Mouse (Mus musculus) gastrocnemius, postnatal 4 days (tissue): ENCODE measurements around the gene Nudt22. TPM values are rescaled to one million over a fixed set of nuclear protein-coding genes. Genes with fewer than 3 reads are reported as not detected.

Experiments
- DNase-seq, 2 experiments: peaks; one replicate each; pipeline ENCODE4 v3.0.0; 2021 to 2022; ENCODE audit warnings: low spot score in 2 of 2, mixed read lengths in 2 of 2
- long read RNA-seq, 2 experiments: library from polyadenylated mRNA; stranded (forward); transcript quantifications; one replicate each; pipeline ENCODE4 v2.0.0; 2021
- total RNA-seq, 2 experiments: library from RNA; stranded (reverse); gene quantifications; 2 replicates each; pipeline ENCODE4 v1.2.3; 2021

Gene Nudt22
- 10 to 100 TPM; 17.1 to 23.6 TPM for total RNA-seq
- long read RNA-seq, experiment 1, transcript Nudt22-201 (6 exons, 1,000 nt) = major isoform, 15 of 16 reads
- long read RNA-seq, experiment 1, partial matches to known transcripts = 1 of 16 reads
- long read RNA-seq, experiment 1, other reads (novel, unspliced or antisense) = 0 of 16 reads
- long read RNA-seq, experiment 2, transcript Nudt22-201 (6 exons, 1,000 nt) = major isoform, 13 of 16 reads
- long read RNA-seq, experiment 2, partial matches to known transcripts = 3 of 16 reads
- long read RNA-seq, experiment 2, other reads (novel, unspliced or antisense) = 0 of 16 reads

DNA sequence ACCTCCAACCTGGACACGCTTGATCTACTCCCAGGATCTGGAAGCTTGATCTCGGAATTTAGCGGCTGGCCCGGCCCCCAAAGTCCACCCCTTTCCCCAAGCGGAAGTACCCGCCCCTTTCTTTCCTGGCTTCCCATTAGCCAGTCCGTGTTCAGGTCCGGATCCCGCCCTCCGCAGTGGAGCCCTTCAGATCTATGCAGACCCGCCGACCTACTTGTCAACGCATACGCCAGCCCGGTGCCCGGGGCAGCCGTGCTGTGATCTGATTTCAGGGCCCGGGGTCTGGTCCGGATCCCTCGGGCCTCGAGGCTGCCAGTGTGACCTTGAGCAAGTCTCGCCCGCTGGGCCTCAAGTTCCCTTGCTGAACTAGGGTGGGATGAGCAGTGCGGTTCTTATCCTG is at the start of gene Nudt22, which contains the start of gene Trpt1:
Gene Nudt22 (minus strand): TSS at position 112 of the 400 bp plus-strand sequence.
Gene Trpt1 (plus strand): TSS at position 126 of the 400 bp plus-strand sequence.
- DNase-seq = peak; percentile 73 to 86

DNA sequence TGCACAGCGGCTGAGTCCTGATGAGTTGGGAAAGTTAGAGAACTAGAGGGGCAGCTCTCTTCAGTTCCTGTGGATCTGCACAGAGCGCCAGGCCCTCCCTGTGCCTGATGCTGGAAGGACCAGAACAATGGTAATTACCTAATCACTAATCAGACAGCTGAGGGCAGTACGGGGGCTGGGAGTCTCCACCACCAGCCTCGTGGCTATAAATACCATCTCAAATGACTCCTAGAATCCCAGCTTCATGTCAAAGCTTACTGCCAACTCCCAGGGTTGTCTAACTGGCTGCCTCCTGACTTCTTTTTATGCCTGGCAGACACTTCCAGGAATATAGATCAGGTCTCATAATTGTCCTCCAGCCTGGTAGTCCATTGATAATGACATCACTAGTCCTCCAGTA is 48.8 kb upstream of the Nudt22 start:
- DNase-seq = no peak

DNA sequence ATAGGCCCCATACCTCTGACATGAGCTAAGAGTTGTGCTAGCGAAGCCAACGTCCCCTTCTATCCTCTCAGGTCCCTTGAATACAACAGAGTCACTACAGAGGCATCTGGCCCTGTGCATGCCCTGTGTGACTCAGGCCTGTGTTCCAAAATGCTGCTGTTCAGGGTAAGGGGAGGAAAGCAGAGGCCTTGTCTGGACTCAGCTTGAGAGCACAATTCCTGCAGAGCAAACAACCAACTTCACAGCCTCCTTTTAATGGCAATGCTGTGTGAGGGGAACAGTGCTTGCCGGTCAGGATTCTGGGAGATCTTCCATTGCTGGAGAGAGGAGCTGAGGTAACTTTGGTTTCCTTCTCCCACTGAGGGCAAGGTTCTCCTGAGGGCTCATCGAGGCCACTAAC is 48.4 kb upstream of the Nudt22 start:
- no peak for DNase-seq

DNA sequence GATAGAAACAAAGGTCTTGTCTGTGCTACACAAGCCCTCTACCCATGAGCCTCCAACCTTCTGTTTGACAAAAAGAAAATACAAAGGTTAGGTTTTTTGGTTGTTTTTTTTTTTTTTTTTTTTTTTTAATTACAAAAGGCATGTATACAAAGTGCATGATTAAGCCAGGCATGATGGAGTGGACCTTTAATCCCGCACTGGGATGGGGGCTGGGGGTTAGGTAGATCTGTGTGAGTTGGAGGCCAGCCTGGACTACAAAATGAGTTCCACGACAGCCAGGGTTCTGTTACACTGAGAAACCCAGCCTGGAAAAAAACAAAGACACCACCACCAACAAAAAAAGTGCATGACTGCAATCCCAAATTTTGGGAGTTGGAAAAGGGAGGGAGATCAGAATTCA is 45.3 kb upstream of the Nudt22 start:
- DNase-seq = no peak

- no peak for DNase-seq
Observed at GRCm38 (mm10) chr19:7040637-7041130, 44.8 kb upstream of the Nudt22 start.

DNA sequence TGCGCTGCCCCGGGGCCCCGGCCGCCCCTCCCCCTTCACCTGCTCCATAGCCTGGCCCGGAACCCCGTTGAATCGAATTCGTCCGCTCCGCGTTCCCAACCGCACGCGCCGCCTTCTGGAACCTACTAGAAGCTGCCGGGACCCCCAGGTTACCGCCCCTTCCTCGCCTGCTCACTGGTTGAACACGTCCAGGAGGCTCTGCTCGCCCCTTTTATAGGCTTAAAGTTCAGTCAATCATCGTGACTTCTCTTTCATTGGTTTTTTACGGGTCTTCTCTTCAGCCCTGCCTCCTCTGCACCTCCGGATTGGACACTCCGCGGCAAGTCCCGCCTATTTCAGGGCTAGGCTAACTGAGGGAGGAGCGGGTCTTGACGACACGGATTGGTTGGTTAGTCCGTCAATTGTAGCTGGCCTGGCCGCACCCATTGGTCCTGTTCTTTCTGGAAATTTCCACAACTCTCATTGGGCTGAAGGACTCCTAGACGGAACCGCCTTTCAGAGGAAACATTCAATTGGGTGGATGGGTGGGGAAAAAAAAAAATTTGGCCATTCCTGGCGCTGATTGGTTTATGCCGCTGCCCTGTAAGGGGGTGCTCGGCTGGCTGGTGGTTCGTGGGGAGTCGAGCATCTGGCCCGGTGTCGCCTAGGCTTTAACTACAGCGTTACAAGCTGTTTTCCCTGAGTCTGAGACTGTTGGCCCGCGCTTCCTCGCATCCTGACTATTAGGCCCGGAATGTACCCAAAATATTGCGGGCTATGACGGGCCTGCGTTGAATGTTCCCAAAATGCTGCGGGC is 44.1 kb upstream of the Nudt22 start, which contains the start of gene Stip1:
Gene Stip1 (minus strand): TSS at position 127 of the 796 bp plus-strand sequence.
- peak; percentile 94 to 98 for DNase-seq

DNA sequence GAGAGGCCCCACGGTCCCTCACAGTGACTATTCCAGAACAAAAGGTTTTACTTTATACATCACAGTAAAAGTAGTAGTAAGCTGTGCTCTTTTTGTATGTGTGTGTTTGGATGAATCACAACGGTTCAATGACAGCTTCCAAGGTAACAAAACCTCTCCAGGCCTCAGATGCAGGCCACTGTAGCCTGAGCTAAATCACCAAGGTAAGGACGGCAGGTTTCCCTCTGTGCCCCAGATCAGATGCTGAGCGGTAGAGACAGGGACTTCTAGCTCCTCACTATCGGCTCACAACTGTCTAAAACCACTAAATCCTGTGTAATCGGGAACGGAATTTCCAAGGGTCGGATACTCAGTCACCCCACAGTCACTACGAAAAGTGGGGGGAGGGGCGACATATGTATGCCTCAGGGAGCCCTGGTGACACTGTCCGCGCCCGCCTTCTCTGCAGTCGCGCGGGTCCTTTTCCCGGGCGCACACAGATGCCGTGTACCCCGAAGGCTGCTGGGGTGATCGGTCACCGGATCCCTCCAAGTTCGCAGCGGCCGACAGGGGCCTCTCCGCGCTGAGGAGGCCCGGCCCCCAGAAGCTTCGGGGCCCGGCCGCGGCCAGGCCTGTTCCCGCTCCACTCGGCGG is 43.3 kb upstream of the Nudt22 start:
- DNase-seq = peak in 1 of 2 experiments; percentile 48

GRCm38 (mm10) chr19:7034006-7034405 is 38.1 kb upstream of the Nudt22 start:
- DNase-seq = no peak

GRCm38 (mm10) chr19:7029531-7029930 is 33.6 kb upstream of the Nudt22 start:
- DNase-seq = no peak

DNA sequence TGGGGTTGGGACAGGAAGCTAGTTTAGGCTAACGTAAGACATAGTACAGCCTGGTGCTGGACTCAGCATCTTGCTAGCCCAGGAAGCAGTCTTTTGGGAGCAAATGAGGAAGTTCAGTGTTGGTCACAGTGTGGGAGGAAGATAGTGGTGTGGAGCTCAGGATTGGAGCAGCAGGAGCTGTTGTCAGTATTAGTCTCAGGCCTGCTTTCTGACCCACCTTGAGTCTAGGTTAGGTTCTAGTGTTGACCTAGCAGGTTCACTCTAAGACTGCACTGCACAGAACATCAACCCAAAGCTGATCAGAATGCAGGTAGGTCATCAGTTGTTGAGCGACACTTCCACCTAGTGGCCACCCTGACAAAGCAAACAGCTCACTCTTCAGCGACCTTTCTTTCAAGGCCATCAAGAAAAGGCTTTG is 24.3 kb upstream of the Nudt22 start:
- DNase-seq = no peak

- DNase-seq = no peak
Observed at GRCm38 (mm10) chr19:7019191-7019590, 23.3 kb upstream of the Nudt22 start, which contains the start of gene Fermt3. Gene Fermt3 (minus strand): TSS chr19:7019469.

DNA sequence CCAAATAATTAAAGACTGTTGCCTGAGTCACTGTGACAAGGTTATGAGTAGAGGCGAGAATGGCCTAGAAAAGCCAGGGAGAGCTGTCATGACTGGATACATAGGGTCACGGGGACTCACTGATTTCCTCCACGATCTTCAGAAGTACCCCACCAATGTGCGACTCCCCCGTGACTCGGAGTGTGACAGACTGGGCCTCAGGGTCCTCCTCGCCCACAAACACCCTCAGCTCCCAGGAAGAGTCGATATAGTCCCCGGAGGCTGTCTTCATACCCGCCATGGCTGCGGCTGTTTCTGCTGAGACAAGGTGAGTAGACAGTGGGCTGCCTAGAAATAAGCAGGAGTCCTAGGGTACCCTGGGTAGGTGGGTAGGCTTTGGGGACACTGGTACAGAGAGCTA is 22.6 kb upstream of the Nudt22 start:
- DNase-seq = no peak

DNA sequence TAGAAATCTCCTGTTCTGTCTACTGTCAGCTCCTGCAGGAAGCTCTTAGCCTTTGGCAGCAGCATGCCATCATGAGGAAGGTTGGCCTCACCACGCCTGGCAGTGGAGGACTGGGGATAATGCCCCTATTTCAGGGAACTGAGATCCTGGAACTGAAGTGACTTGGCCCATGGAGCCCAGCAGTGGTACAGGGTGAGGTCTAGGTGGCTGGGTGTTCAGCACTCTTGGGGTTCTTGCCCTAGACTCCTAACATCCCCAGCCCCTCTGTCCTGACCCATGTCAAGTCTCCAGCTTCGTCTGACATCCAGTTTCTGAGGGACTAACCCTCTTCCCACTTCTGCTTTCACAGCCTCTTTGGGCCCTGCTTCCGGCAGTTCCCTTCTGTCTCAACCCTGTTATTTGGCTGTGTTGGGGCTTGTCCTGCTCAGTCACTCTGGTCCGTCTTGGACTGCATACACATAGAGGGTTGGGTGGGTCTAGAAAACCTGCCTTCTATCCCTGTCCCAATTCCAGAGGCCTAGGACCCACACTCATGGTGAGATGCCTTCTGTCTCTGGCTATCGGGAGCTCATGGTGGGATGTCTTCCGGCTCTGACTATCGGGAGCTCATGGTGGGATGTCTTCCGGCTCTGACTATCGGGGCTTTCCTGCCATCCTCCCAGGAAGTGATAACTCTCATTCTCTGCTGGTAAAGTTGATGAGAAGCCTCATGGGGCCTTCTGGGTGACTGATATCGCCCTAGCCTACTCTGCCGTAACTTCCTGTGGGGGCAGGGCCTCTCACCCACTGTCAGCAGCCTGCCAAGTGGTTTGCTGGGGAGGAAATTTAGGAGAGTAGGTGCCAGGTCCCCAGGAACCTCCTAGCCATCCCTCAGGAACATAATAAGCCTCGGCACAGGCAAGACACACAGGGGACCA is 21.9 kb upstream of the Nudt22 start:
- no peak for DNase-seq

GRCm38 (mm10) chr19:7014481-7015135 is 18.7 kb upstream of the Nudt22 start:
- DNase-seq = no peak

DNA sequence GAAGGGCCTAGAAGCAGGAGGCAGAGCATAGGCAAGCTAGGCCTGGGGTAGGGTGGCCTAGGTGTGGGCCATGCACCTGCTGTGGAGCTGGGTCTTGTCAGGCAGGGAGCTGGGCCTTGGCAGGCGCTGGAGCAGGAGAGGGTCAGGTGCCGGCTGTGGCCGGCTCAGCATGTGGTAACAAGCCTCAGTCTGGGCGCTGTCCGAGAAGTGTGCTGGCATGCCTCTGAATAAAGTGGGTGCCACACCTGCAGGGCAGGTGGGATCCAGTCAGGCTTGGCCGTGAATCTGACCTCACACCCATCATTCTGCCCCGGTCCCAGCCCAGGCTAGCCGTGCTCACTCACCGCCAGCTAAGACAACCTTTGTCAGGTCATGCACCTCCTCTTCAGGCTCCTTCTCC is 18.1 kb upstream of the Nudt22 start:
- no peak for DNase-seq

DNA sequence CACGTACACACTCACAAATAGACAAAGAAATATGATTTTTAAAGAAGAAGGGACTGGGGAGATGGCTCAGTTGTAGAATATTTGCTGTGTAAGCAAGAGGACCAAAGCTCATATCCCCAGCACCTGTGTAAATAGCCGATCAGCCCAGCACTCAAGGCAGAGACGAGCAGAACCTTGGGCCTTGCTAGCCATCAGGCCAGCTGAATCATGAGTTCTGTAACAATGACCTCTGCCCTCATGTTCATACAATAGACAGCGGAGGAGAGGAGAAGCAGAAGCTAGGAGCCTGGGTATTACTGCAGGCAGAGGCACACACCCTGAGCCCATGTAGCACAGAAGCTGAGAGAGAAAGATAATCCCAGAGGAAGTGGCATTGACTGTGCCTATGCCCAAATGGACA is 16.5 kb upstream of the Nudt22 start:
- DNase-seq = no peak

GRCm38 (mm10) chr19:7006892-7007593 is 11.1 kb upstream of the Nudt22 start:
- no peak for DNase-seq

DNA sequence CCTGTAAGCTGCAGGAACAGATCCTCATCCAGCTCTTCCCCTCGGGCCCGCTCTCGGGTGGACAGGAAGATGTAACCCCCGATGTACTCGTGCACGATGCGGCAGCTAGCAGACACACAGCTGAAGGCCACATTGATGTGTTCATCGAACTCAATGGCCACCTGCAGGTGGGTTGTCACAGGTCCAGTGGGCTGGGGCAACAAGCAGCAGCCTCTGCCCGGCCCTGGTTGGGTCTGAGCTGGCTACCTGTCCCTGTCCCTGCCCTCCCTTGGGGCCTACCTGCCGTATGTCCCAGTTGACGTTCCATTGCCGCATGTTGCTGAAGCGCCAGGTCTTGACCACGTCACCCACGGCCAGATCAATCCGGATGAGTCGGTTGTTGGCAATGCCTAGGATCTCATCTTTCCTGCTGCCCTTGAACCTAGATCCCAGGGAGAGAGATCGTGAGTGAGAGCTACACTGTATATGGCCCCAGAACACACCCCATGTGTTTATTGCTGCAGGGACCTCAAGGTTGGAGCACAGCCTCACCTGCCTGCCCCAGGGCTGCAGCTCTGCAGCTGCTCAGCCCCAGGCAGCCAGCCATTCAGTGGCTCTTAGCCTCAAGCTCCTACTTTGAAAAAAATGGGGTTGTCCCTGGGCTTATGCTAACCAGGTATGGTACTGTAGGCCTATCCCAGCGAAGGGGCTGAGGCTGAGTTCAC is 3.6 kb upstream of the Nudt22 start:
- DNase-seq = no peak
